Mouse (Mus musculus): ENCODE results near the gene Smad3.

The Smad3 gene

DNA sequence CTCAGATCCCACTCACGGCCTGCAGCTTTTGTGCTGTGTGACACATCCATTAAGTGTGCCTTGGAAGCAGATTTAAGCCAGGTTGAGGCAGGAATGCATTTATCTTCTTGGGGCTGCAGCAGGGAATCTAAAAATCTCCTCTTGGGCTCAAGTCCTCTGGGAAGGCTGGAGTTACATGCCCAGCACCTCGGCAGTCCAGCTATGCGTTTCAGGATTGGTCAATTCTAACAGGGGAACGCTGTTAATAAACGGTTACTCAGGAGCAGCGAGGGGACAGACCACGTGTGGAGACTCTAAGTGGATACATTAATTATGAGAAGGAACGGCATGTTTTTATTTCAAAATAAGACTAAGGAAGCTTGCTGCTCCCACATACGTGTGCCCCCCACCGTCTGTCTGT, 14.7 kb upstream of the Smad3 start:
- DNase-seq = no peak

DNA sequence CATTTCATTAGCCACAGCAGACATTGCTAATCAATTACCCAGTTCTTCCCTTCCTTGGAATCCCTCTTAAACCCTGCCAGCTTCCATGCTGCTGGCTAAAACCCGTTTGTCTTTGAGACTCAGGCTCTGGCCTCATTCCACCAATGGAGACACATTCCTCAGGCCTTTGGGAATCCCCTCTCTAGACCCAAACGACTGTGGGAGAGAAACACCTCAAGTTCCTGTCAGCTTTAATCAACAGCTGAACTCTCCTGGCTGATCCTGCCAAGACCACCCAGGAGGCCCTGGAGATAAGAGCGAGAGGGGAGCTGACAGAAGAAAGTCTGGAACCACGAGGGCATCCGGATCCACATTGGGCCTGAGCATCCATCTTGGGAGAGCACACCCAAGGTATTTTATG, 13.9 kb upstream of the Smad3 start:
- no peak for DNase-seq

DNA sequence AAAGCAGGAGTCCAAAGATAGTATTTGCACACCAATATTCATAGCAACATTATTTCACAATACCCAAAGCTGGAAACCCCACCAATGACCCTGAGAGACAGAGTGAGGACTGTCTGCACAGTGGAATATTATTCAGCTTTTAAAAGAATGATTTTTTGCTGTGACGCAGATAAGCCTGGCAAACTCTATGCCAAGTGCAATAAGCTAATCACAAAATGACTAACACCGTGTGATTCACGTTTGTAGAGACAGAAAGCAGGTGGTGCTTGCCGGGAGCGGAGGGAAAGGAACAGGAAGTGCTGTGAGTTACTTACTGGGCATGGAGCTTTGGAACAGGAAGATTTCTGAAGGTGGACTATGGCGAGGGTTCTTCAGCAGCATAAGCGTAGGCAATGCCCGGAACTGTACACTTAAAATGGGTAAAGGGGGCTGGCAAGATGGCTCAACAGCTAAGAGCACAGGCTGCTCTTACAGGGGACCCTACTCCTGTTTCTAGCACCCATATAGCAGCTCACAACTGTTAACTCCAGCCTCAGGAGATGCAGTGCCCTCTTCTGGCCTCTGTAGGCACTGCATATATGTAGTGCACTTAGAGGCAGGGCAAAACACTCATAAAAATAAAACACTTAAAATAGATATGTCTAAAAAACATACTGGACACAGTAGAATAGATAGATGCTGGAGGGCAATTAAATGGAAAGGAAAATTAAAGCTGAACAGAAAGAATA, 3.7 kb upstream of the Smad3 start:
- DNase-seq = no peak

DNA sequence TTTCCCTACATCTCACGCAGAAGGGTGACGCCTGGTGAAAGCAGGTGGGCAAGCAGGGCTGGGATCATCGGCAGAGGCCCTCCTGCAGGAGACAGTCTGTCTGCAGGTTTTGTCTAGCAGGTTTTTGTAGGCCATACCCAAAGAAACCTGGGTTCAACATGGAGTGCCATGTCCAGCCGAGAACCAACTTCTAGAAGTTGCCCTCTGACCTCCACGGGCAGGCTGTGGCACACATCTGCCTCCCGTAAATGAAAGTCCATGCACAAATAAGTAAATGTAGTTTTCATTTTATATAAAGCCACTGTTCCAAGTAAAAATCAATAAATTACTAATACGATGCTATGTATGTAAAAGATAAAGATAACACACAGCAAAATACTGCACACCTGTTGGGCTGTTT, 3.0 kb upstream of the Smad3 start:
- DNase-seq = no peak

DNA sequence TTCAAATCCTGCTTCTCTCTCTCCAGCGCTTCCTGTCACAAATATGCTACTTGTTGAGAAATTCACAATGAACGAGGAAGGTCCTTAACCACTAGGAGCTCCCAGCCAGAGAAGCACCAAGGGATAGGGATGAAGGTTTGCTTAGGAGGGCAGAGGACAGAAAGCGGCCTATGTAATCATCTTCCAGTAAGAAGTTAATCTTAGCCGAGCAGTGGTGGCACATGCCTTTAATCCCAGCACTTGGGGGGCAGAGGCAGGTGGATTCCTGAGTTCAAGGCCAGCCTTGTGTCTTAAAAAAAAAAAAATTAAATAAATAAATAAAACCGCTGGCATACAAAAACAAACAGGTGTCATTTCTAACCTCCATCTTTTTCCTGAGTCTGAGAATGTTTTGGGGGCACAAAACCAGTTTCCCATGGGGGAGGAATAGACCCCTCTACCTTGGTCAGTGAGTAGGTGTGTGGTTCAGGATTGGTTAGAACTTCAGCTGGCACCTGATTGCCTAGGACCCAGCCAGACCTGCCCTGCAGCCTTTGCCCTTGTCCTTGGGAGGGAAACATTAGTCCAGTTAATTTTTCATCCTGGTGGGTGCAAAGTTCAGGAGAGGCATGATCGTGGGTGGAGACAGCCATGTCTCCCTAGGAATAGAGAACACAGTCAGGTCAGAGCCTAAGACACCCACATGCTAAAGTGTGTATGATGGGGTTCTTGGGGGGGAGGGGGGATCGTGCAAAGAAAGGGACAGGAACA, 2.4 kb upstream of the Smad3 start:
- peak in 1 of 2 experiments; percentile 64 for DNase-seq

DNA sequence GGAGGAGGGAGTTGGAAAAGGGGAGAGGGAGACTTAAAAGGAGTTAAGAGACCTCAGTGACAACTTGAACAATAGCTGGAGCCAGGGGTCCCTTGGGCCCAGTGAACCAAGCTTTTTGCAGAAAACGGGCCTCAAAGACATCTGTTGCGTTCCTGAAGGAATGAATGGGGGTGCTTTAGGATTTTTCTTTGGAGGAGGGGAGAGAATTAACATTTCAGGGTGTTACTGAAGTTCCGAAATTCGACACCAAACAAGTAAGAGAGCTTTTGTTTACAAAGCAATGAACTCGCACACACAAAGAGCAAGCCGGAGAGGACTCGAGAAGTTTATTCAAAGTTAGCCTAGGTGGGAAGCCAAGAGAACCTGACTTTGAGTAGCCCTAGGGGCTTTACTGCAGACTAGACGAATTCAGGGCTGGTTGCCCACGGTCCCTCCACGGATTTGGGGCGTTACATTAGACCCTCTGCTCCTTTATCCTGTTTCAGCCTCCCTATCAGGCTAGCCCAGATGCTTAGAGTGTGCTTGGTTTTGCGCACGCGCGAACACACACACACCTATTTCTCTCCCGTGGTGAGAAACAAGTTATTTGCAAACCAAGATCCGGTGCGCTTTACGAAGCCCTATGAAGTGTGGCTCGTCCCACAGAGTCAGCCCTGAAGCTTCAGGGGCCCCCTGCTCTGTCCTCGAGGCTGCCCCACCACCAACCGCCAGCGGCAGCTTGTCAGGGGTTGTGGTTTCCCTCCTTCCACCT, 1.0 kb upstream of the Smad3 start:
- peak; percentile 64 to 74 for DNase-seq

DNA sequence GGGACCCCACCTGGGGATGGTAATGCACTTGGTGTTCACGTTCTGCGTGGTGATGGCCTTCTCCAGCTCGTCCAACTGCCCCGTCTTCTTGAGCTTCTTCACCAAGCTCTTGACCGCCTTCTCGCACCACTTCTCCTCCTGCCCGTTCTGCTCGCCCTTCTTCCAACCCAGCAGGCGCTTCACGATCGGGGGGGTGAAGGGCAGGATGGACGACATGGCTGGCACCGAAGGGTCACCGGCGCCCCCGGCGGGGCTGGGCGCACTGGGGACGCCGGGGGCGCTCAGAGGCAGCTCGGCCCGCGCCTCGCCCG, 377 bp downstream of the Smad3 start:
- no peak for DNase-seq

DNA sequence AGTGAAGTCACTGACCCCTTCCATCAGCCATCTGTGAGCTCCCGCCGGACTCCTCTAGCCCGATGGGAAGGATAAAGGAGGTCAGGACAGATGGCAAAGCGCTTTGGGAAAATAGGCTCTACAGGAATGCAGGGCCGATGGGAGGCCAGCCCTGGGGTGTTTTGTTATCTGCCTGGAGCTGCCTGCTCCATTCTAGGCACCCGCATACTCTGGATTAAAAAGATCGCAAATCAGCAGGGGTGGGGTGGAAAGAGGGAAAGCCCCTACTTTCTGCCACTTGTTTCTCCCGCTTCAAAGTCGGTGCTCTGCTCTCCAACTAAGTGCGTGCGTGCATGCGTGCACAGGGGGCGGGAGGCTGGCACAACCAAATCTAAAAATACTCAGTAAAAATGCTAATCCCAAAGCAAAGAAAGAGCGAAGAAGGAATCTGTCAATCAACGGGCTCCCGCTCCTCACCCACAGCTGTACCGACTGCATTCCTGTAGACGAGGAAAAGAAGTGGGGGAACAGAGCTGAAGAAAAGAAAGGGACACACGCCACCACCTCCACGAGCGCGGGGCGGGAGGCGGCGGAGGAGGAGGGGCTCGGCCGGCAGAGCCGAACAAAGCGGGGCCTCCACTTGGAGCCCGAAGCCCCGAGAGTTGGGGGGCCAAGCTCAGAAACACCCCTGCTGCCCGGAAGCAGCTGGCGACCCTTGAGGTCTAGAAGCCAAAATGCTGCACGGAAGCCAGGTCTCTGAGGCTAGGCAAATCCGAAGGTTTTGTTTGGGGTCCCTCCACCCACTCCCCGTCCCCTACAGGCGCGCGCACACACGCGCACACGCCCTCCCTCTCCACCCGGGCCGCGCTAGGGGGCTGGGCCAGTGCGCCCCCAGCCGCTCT, 973 bp downstream of the Smad3 start:
- peak; percentile 63 to 76 for DNase-seq

DNA sequence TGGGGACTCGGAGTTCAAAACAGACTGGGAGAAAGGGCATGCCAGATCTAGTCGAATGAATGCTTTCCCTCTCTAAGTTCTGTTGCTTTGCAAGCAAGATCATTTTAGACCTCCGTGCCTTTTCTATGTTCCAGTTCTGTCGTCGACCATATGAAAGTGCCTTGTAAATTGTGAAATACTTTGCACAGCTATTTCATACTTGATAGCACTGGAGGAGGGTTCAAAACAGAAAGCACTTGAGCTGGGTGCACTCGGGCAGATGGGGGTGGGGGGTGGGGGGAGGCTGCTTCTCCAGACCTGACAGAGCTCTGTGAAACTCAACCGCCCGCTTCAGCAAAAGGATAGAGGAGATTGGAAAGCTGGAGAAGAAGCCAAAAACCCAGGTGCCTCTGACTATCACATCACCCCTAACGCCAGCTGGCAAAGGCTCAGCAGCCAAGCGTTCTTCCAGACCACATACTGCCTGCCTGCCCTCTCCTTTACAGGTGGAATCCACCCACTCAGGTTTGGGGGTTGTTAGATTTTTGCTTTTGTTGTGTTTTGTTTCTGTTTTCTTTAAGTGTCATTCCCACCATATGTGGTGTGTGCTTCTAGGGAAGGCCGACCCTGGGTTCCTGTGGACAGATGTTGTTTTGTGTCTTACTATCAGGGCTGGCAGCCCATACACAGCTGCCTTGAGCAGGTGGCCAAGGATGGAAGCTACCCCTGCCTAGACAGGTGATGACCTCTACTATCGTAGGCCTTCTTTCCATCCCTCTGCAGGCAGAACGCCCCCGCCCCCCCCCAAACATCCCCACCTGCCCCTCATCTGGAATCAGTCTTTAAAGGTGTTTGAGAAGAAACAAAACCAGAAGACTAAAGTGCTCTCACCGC, 1.9 kb downstream of the Smad3 start:
- no peak for DNase-seq

DNA sequence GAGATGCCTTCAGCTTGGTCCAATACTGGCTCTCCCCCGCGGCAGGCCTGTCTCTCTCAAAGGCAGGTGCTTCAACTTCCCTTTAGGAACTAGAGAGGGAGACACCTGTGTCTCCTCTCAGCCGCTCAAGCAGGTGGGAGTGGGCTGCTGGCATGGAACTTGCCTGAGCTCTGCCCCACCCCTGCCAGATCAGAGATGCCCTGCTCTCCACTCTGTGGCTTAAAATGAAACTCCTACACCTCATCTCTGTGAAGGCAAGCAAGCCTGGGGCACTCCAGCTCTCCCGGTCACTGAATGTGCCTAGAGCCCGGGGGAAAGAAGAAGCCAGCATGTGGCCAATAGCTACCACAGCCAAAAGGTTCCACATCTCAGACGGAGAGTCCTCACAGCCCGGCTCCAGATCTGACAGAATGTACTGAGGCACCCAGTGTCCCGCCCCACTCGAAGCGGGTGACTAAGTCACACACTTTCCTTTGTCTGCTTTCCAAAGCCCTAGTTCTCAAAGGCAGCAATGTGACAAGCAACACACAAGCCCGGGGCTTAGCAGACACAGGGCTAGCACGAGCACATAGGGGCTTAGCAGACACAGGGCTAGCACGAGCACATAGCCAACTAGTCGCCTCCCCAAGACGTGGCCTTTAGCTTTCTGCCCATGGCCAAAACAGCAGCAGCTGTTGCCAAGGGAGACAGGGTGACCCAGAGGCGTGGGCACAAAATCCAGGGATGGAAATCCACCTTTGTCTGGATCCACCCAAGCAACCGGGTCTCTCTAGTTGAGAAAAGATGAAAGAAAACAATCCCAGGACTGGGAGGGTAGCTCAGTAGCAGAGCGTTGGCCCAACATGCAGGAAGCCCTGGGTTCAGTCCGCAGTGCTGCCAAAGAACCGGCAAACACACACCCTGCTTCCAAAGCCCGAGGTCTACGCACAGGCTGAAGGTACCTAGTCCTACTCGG, 3.0 kb downstream of the Smad3 start:
- no peak for DNase-seq

DNA sequence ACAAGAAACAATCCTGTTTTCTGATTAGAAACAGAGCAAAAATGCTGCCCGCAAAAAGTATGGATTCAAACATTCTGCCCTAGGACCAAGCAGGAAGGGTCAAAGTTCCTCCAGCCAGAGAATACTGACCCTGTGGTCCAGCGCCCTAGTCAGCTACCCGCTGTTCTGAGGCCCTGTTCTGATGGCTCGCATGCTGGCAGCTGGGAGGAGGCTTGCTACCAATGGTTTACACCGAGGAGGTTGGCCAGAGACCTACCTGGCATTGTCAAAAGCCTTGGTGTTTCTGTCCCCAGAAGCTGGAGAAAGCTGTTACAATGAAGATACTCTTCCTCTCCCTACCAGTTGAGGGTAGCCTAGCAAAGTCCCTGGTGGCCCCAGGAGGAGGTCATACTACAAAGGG, 3.8 kb downstream of the Smad3 start:
- DNase-seq = no peak

DNA sequence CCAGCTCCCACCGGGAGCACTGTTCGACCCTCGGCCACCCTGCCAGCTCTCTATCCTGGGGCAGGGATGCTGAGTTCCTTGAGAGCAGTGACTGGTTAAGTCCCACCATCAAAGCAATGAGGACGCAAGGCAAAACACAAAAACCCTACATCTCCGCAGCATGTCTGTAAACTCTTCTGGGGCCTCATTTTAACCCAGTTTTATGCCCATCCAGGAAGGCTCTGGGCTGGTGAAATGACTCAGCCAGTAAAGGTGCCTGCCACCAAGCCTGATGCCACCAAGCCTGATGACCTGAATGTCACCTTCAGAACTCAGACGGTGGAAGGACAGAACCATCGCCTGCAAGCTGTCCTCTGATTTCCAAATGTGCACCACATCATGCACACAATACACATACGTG, 4.4 kb downstream of the Smad3 start:
- DNase-seq = no peak

DNA sequence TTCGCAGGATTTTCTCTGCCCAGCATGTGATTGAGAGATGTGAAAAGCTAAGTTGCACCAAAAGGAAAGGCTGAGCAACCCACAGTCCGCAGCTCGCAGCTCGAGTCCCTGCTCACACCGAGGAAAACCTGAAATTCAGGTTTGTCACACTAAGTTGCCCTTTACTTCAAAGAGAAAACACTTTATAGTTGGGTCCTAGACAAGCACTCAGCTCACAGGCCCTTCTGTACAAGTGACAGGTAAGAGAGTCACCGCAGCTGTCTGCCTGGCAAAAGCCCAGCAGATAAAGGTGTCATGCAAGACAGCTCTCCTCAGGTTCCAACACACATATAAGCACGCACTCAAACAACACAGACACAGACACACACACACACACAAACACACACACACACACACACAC, 5.2 kb downstream of the Smad3 start:
- DNase-seq = no peak

DNA sequence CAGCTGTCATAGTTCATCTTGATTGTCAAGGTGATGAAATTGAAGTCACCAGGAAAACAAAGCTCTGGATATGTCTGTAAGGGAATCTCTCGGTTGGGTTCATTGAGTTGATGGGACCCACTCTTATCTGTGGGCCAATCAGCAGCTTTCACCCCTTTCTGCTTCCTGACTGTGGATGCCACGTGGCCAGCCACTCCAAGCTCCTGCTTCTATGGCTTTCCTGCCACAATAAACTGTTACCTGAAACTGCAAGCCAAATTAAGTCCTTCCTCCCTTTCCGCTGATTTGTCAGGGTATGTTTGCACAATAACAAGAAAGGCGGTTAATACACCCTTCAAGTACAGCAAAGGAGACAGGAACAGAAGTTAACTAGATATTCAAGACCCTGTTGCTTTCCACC, 6.5 kb downstream of the Smad3 start:
- DNase-seq = no peak

DNA sequence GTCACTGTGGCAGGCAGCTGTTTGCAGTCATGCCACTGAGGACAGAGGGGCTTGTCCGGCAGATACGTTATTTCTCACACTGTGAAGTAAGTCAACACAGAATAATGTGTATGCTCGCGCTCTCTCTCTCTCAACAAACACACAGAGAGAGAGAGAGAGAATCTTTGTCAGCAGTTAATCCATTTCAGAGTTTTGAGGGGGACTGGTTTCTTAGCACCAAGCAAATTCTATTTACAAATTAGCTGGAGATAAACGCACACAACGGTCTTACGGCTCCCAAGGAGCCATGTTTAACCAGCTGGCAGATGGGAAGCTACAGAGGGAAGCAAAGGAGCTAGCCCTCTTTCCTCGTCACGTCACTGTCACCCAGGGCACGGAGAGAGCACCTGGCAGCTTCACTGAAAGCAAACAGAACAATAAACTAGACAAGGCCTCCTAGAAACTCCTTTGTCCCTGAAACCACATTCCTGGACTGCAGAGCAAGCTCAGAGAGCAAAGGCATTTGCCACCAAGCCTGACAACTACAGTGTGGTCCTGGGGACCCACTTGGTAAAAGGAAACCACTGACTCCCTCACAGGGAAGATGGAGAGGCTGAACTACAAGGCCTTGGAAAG, 7.3 kb downstream of the Smad3 start:
- DNase-seq = no peak

DNA sequence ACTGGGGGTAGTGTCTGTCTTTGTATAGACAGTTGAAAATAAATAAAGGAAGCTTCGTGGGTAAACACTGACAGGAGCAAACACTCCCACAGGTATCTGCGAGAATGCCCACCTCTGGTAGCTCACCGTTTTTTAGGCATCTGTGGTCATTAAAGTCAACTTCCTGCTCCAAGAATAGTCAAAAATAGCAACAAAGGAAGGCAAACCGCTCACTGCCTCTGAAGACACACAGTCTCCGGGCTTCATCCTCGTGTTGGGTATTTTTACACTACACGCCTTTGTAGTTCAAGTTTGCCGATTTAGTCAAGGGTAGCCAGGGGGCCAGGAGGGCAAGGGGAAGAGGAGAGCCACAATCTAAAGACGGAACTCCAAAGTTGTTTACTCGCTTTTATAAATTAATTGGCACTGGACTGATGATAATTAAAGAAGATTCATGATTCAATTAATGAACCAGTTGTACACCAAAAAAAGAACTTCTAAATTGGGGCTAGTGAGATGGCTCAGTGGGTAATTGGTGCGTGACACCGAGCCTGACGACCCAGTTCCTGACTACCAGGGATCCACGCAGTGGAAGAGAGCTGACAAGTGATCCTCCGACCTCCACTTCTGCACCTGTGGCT, 8.4 kb downstream of the Smad3 start:
- DNase-seq = no peak

DNA sequence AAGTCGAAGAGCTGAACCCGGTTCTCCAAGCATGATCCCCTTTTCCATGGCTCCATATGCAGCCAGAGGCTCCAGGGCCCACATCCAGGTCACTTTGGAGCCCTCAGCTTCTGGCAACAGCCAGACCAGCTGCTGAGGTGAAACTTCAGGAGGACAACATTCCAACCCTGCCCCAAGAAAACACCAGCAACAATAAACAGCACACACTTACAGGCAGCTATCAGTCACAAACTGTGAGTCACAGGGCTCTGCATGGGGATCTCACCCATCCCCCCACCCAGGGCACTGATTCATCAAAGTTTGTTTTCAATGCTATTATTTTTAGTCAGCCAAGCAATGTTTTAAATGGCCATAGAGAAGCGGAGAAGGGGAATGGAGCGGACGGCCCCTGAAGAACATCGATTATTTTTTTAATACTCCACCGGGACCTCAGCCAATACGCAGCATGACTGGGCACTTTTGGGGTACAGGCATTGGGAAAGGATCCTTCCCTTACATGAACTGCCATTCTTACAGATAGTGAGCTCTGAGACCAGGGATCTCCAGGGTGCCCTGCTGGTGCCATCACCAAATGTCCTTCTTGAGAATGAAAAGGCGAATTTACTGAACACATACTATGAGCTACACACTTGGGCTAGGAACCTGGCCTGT, 10.0 kb downstream of the Smad3 start:
- DNase-seq = no peak

DNA sequence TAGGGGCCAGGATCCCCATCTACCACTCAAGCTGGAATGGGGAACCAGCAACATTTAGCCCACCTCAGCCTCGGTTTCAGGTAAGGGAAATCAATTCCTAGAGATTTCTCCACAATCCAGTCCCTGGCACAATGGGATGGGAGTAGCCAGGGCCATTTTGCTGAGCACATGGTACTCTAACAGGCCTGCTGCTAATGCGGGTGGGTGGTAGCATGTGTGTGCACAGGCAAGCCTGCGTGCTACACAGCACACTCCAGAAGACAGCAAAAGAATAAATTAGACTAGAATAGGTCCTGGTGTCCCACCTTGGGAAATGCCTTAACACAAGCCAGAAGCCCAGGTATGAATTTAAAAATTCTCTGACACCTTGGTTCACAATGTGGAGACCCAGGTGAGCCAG, 10.8 kb downstream of the Smad3 start:
- DNase-seq = no peak
